Mouse (Mus musculus) left cerebral cortex, adult 9 months (tissue): ENCODE data around the gene Olfr65.
A peak's percentile ranks its signal among the peaks of the same experiment; 100 is the strongest.

Source experiments
- DNase-seq, 2 experiments: peaks; one replicate each; pipeline ENCODE4 v3.0.0; 2022; ENCODE audit warnings: low spot score in 2 of 2

Olfr65 gene

GRCm38 (mm10) chr7:103903187-103903586, at the start of gene Olfr65:
Olfr65 (plus strand) TSS chr7:103903487.
- no peak for DNase-seq

DNA sequence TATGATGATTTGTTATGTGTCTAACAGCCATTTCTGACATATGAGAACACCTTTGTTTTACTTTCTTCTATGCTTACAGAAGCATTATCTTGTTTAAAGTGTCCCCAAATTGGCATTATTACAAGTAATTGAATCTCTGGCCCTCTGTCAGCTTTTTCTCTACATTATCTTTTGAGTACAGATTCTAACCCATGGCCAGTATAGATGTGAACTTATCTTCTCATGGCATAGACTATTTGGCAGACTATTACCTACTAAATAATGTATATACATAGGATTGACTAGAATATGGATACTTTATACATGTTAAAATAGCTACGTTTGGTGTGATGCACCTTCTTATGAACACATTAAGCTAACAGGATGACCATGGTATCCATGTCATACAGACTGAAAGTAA, 48.6 kb upstream of the Olfr65 start:
- no peak for DNase-seq

- no peak for DNase-seq
Measured at GRCm38 (mm10) chr7:103859076-103859475, 44.2 kb upstream of the Olfr65 start.

DNA sequence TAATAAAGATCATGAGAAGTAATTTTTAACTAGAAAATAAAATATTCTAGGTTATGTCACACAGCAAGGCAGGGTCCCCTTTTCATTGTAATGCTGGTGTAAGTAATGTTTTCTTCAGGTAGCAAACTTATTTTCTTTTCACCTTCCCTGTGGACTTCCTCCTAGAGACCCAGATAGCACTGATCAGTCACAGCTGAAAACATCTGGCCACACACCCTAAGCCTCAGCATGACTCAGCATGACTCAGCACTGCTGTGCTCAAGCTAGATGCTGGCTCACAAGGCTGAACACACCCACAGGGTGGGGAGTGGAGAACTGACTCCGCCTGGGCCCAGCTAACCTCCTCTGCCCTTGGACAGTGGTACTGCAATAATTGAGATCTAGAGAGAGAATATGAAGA, 42.4 kb upstream of the Olfr65 start:
- no peak for DNase-seq

DNA sequence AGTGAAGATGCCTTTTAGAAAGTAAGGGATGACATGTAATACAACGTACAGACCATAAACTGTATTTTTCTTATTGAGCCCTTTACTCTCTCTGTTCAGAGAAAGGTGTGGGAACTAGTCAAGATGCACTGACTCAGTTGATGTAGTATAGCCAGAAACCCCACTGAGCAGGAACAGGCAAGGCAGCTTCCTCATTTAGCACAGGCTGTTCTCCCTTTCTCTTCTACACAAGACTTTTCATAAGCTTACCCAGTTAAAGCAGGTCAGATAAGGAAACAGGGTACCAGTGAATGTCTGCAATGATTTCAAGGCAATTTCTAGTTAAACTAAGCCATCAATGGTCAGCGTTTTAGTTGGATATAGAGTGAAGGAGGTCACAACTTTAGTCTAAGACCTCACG, 41.8 kb upstream of the Olfr65 start:
- no peak for DNase-seq

GRCm38 (mm10) chr7:103865716-103866115, 37.6 kb upstream of the Olfr65 start:
- DNase-seq: no peak

DNA sequence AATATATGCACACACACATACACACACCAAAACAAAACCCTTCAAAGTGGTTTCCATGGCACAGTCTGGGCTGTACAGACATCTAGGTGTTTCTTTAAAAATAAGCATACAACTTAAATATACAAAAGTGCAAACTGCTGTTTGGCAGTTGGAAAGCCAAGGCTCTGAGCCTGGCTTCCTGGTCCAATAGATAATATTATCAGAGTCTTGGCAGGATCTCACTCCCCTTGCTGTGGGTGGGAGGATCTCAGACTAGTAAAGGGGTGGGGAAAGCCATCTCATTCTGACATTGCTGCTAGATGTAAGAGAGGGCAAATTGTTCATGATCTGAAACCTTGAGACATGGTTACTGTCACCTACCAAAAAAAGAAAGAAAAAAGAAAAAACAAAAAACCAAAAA, 32.6 kb upstream of the Olfr65 start:
- no peak for DNase-seq

- DNase-seq: peak in 1 of 2 experiments; percentile 3
Measured at GRCm38 (mm10) chr7:103873064-103873463, 30.2 kb upstream of the Olfr65 start.

DNA sequence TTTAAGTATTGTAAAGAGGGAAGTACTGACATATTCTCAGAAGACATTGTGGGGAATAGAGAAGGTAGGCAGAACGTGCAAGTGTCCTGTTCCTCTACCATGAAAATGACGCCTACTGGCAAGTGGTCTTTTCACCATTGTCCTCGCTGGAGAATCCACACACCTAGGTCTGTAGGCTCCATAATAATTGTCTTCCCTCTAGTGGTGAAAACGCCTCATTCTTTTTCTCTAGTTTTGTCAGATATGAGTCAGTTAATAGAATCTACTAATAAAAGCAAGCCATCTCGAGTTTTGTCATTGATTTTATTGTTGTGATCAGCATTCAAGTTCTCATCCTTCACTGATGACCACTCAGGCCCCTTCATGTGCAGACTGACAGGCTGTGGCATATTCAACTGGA, 28.8 kb upstream of the Olfr65 start:
- DNase-seq: no peak

- DNase-seq: no peak
Measured at GRCm38 (mm10) chr7:103877093-103877492, 26.2 kb upstream of the Olfr65 start.

DNA sequence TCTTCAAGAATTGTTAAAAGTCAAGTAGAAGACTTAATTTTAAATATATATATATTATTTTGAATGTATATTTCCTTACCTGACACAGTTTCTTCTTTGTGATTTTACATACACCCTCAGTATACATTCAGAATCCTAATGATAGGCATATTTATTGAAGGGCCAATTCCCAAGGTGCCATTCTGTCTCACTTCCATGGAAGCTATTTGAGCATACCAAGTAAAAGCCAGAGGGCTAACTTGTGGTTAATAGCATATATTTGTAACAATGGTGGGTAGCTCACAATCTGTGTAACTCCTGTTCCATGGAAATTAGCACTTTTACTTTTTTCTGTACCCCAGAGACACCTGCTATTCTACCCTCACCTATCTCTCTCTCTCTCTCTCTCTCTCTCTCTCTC, 17.1 kb upstream of the Olfr65 start, which contains the start of gene Olfr66:
TSS of gene Olfr66 (minus strand) at position 101 of the 400 bp plus-strand sequence.
- no peak for DNase-seq

DNA sequence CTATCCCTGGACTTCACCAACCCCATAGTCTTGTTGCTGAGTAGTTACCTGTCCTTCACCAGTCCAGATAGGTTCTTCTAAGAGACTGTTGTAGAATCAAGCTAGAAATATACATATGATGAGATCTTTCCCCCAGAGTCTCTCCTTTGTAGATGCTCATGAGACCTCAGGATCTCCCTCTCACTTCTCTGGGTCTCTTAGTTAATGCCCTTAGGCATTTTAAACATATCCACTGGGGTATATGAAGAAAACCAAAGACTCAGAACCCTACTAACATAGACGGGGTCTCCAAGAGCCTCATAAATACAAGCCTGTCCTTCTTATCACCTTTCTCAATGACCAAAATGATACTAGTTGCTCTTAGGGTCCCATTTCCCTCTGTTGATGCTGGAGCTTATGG, 8.9 kb upstream of the Olfr65 start, which contains the start of gene Olfr64:
TSS of gene Olfr64 (minus strand) at position 101 of the 400 bp plus-strand sequence.
- DNase-seq: no peak

DNA sequence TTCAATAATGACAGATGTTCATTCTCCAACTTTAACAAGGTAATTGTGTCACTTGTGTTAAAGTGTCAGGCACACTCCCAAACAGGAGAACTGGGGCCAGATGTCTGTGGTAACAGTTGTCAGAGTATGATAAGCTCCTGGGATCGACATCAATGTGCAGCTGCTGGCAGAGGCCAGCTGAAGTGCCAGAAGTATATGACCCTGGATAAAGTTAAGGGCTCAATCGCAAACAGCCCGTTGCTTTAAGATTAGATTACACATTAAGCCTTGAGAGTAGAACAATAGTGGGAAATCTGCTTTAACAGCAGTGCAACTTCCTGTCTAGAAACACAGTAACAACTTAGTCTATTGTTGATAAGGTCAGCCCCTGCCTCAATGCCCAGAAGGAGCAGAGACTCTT, 6.8 kb downstream of the Olfr65 start:
- no peak for DNase-seq

GRCm38 (mm10) chr7:103912969-103913511, 9.8 kb downstream of the Olfr65 start:
- no peak for DNase-seq

DNA sequence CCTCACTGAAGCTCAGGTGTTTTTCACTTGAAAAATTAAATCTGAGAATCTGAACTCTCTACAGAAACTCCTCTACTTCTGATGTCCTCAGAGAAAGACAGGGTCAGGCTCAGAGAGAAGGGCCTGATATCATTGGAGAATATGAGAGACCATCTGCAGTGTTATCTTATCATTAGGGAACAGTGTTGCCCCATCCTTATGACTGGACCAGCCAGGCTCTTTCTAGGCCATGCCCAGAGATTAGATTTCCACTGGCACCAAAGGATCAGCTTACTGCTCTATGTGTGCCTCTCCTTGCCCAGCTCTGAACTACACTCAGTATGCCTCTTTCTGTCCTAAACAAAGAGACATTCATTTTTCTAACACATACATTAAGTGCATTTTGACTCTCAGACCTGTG, 12.1 kb downstream of the Olfr65 start:
- no peak for DNase-seq

- DNase-seq: no peak
Measured at GRCm38 (mm10) chr7:103928525-103928924, 25.2 kb downstream of the Olfr65 start, which contains the start of gene Olfr631. Olfr631 (plus strand) TSS chr7:103928825.

GRCm38 (mm10) chr7:103934264-103934663, 31.0 kb downstream of the Olfr65 start, which contains the start of gene Olfr632:
Olfr632 (plus strand) TSS chr7:103934347.
- DNase-seq: no peak

GRCm38 (mm10) chr7:103942730-103943129, 39.4 kb downstream of the Olfr65 start:
- peak in 1 of 2 experiments; percentile 5 for DNase-seq

DNA sequence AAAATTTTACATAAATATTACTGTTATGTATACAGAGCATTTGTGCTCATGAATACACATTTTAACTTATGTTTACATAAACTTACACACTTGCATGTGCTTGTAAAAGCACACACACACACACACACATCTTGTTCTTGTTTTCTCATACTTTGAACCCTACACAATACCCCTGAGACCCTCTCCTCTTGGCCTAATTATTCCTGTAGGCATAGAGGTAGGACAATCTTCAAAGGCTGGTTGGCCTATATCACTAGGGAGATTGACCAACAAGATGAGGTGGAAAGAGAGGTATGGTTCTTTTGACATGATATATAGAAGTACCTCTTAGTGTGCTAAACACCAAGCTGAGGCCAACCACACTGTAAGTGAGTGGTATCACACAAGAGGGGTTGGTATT, 40.9 kb downstream of the Olfr65 start, which contains the start of gene Olfr633:
TSS of gene Olfr633 (plus strand) at position 301 of the 400 bp plus-strand sequence.
- no peak for DNase-seq
